Mouse (Mus musculus): ENCODE measurements at regions not wholly inside any gene's neighbourhood (a gene's known extent, or its start where the extent isn't known, plus 50 kb on each side); places are given as distances from the start of the nearest gene placed in this dataset.

DNA sequence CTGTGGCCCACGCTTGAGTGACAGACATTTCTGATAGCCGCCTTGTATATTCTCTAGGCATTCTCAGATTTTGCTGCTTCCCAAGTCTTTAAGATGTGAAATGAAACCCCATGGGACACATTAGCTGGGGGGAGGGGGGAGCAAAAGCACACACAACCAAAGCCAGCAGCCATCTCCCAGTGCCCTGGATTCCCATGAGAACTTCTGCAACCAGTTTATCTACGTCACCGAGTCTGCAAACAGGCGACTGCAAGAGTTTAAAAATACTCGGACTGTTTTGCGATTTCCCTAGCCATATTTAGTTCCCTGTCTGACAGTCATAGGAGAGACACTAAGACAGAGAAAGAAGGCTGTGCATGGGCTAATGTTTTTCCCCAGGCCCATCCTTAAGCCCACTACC, 52.3 kb upstream of the Hddc2 start:
- Histone ChIP-seq H3K36me3 (no peaks in the 10 kb centered on the region), H3K4me3 (replicated peaks) (no peak overlapping the region), H3K9ac (no peak overlapping the region), H3K4me1 (no peaks in the 10 kb centered on the region), H3K27me3 (replicated peaks) (no peaks in the 10 kb centered on the region), H3K9me3 (no peaks in the 10 kb centered on the region), H3K4me2 (no peak overlapping the region), H3K27ac (no peak overlapping the region)
- no peak for ATAC-seq (ENCODE audit: insufficient read depth, low FRiP score, low read depth)
- WGBS, result 67% methylated on average over 7 of the region's 7 CpGs
